Mouse (Mus musculus): Measurements from ENCODE around the gene Adamts20.

- TF ChIP-seq CTCF (IDR thresholded peaks at IDR 0.05; ENCODE audit: low read depth) (peak; percentile 29; the same call in 1 of the 2 replicates), EP300 (optimal IDR thresholded peaks at IDR 0.05) (no peak)
These were observed 61.1 kb downstream of the Adamts20 start for GRCm38 (mm10) chr15:94404071-94404545.

Data from stomach, postnatal 0 days (tissue).